Mouse (Mus musculus): ENCODE results near the gene Fndc3a. TPM values are rescaled to one million over a fixed set of nuclear protein-coding genes. Genes with fewer than 3 reads are reported as not detected.

Gene Fndc3a
- total and polyA plus RNA-seq, 3 experiments, result 9.2 to 14.5 (median 13.6) TPM

DNA sequence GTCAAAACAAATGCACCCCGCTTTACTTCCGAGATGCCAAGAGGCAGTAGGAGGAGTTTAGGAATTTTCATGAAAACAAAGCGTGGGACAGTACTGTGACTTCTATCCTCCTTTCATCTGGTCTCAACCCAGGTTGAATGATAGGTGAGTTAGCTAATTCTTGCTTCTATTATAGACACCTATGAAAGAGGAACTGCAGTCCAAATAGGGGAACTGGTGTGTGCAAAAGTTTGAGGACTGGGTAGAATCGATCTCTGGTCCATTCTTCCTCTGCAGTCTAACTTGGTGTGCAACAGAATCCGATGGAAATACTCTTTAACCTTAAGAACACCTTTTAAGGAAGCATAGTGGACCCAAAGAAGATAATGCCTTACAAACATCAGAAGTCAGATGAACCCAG lies 30.5 kb upstream of the Fndc3a start:
- intact Hi-C loops (cut with DNase I), result no loop called here
- 81% methylated on average over 5 of the region's 5 CpGs for WGBS
- no peaks in the 10 kb centered on the region for H3K4me1 ChIP-seq (ENCODE audit: control insufficient read depth, insufficient read depth, low read length)

GRCm38 (mm10) chr14:72739484-72740208 lies 29.8 kb upstream of the Fndc3a start:
- TF ChIP-seq CTCF (IDR thresholded peaks at IDR 0.05) (no peak), POLR2A (IDR thresholded peaks at IDR 0.05; ENCODE audit: insufficient read depth, low read depth, low read length) (no peak), EP300 (IDR thresholded peaks at IDR 0.05; ENCODE audit: insufficient read depth, low read depth, low read length) (no peak)

More for the DNA sequence above, 30.5 kb upstream of the Fndc3a start:
- no peak for TF ChIP-seq CTCF (IDR thresholded peaks at IDR 0.05)
- Histone ChIP-seq H3K27ac (no peak overlapping the region), H3K36me3 (ENCODE audit: control insufficient read depth, insufficient read depth, low read length) (no peaks in the 10 kb centered on the region), H3K4me3 (no peak overlapping the region), H3K79me2 (replicated peaks; ENCODE audit: control insufficient read depth, insufficient read depth, low read length) (no peaks in the 10 kb centered on the region), H3K9ac (ENCODE audit: low read depth, low read length) (no peak overlapping the region), H3K27me3 (ENCODE audit: control insufficient read depth, insufficient read depth, low read length) (no peaks in the 10 kb centered on the region)
- no peak for DNase-seq

GRCm38 (mm10) chr14:72738776-72739175 lies 29.0 kb upstream of the Fndc3a start:
- no peak overlapping the region for H3K27ac ChIP-seq
- TF ChIP-seq POLR2A (IDR thresholded peaks at IDR 0.05; ENCODE audit: insufficient read depth, low read depth, low read length) (no peak), CTCF (IDR thresholded peaks at IDR 0.05) (no peak), EP300 (IDR thresholded peaks at IDR 0.05; ENCODE audit: insufficient read depth, low read depth, low read length) (no peak)
- no peak overlapping the region for H3K4me3 ChIP-seq
- intact Hi-C loops (cut with DNase I), result no loop called here
- no peak overlapping the region for H3K9ac ChIP-seq (ENCODE audit: low read depth, low read length)
- DNase-seq, result no peak
- H3K4me1 ChIP-seq (ENCODE audit: control insufficient read depth, insufficient read depth, low read length), result no peaks in the 10 kb centered on the region
- no peaks in the 10 kb centered on the region for H3K79me2 ChIP-seq (replicated peaks; ENCODE audit: control insufficient read depth, insufficient read depth, low read length)
- no peaks in the 10 kb centered on the region for H3K27me3 ChIP-seq (ENCODE audit: control insufficient read depth, insufficient read depth, low read length)
- WGBS, result 85% methylated on average over 4 of the region's 4 CpGs
- no peaks in the 10 kb centered on the region for H3K36me3 ChIP-seq (ENCODE audit: control insufficient read depth, insufficient read depth, low read length)

More at GRCm38 (mm10) chr14:72739484-72740208, 29.8 kb upstream of the Fndc3a start:
- Histone ChIP-seq H3K4me3 (no peak overlapping the region), H3K4me1 (ENCODE audit: control insufficient read depth, insufficient read depth, low read length) (no peaks in the 10 kb centered on the region), H3K79me2 (replicated peaks; ENCODE audit: control insufficient read depth, insufficient read depth, low read length) (no peaks in the 10 kb centered on the region), H3K27me3 (ENCODE audit: control insufficient read depth, insufficient read depth, low read length) (no peaks in the 10 kb centered on the region), H3K36me3 (ENCODE audit: control insufficient read depth, insufficient read depth, low read length) (no peaks in the 10 kb centered on the region), H3K27ac (no peak overlapping the region), H3K9ac (ENCODE audit: low read depth, low read length) (no peak overlapping the region)
- DNase-seq, result no peak
- intact Hi-C loops (cut with DNase I), result no loop called here
- 71% methylated on average over 8 of the region's 8 CpGs for WGBS

- TF ChIP-seq CTCF (IDR thresholded peaks at IDR 0.05) (no peak), EP300 (IDR thresholded peaks at IDR 0.05; ENCODE audit: insufficient read depth, low read depth, low read length) (no peak), POLR2A (IDR thresholded peaks at IDR 0.05; ENCODE audit: insufficient read depth, low read depth, low read length) (no peak)
- WGBS, result 65% methylated on average over 4 of the region's 4 CpGs
- Histone ChIP-seq H3K79me2 (replicated peaks; ENCODE audit: control insufficient read depth, insufficient read depth, low read length) (no peaks in the 10 kb centered on the region), H3K4me1 (ENCODE audit: control insufficient read depth, insufficient read depth, low read length) (no peaks in the 10 kb centered on the region), H3K27ac (no peak overlapping the region), H3K27me3 (ENCODE audit: control insufficient read depth, insufficient read depth, low read length) (no peaks in the 10 kb centered on the region), H3K4me3 (no peak overlapping the region), H3K36me3 (ENCODE audit: control insufficient read depth, insufficient read depth, low read length) (no peaks in the 10 kb centered on the region), H3K9ac (ENCODE audit: low read depth, low read length) (no peak overlapping the region)
- no peak for DNase-seq
- intact Hi-C loops (cut with DNase I), result no loop called here
Measured at GRCm38 (mm10) chr14:72738217-72738616, 28.4 kb upstream of the Fndc3a start.

GRCm38 (mm10) chr14:72725865-72726264 lies 16.1 kb upstream of the Fndc3a start:
- no peaks in the 10 kb centered on the region for H3K36me3 ChIP-seq (ENCODE audit: control insufficient read depth, insufficient read depth, low read length)
- TF ChIP-seq EP300 (IDR thresholded peaks at IDR 0.05; ENCODE audit: insufficient read depth, low read depth, low read length) (no peak), CTCF (IDR thresholded peaks at IDR 0.05) (no peak), POLR2A (IDR thresholded peaks at IDR 0.05; ENCODE audit: insufficient read depth, low read depth, low read length) (no peak)
- no peak overlapping the region for H3K4me3 ChIP-seq
- H3K79me2 ChIP-seq (replicated peaks; ENCODE audit: control insufficient read depth, insufficient read depth, low read length), result no peaks in the 10 kb centered on the region
- no peak overlapping the region for H3K9ac ChIP-seq (ENCODE audit: low read depth, low read length)
- no peak overlapping the region for H3K27ac ChIP-seq
- H3K27me3 ChIP-seq (ENCODE audit: control insufficient read depth, insufficient read depth, low read length), result no peaks in the 10 kb centered on the region; the same call in 1 of the 2 replicates
- intact Hi-C loops (cut with DNase I), result no loop called here
- DNase-seq, result no peak
- WGBS, result 55% methylated on average over 3 of the region's 3 CpGs
- H3K4me1 ChIP-seq (ENCODE audit: control insufficient read depth, insufficient read depth, low read length), result no peaks in the 10 kb centered on the region

GRCm38 (mm10) chr14:72722274-72723053 lies 12.7 kb upstream of the Fndc3a start:
- 58% methylated on average over 3 of the region's 3 CpGs for WGBS
- Histone ChIP-seq H3K4me1 (ENCODE audit: control insufficient read depth, insufficient read depth, low read length) (no peaks in the 10 kb centered on the region), H3K4me3 (no peak overlapping the region), H3K36me3 (ENCODE audit: control insufficient read depth, insufficient read depth, low read length) (no peaks in the 10 kb centered on the region), H3K79me2 (replicated peaks; ENCODE audit: control insufficient read depth, insufficient read depth, low read length) (no peaks in the 10 kb centered on the region), H3K27ac (no peak overlapping the region), H3K9ac (ENCODE audit: low read depth, low read length) (no peak overlapping the region), H3K27me3 (ENCODE audit: control insufficient read depth, insufficient read depth, low read length) (no peaks in the 10 kb centered on the region; the same call in 1 of the 2 replicates)
- intact Hi-C loops (cut with DNase I), result no loop called here
- TF ChIP-seq CTCF (IDR thresholded peaks at IDR 0.05), result no peak
- no peak for TF ChIP-seq POLR2A (IDR thresholded peaks at IDR 0.05; ENCODE audit: insufficient read depth, low read depth, low read length)
- no peak for TF ChIP-seq EP300 (IDR thresholded peaks at IDR 0.05; ENCODE audit: insufficient read depth, low read depth, low read length)
- DNase-seq, result no peak

All from heart, adult 2 months (tissue).